Mouse (Mus musculus) MEL (cell line): ENCODE measurements around the gene Mocs1. TPM values are rescaled to one million over a fixed set of nuclear protein-coding genes. Genes with fewer than 3 reads are reported as not detected.

Experiments
- DNase-seq: peaks from one replicate; pipeline ENCODE4 v3.0.0; 2011; ENCODE audit warnings: low read depth, low spot score
- H3K27ac ChIP-seq: 2 replicates; pipeline ENCODE4 v1.5.1; 2012; ENCODE audit warnings: low read depth, mild to moderate bottlenecking, control low read depth, low read length, moderate library complexity; ENCODE audit not compliant: control insufficient read depth
- H3K27me3 ChIP-seq, 2 experiments: fragments of 150-350 bp in 1 of 2; sonication (generic) in 1 of 2; 2 replicates each; pipeline ENCODE4 v1.6.1; 2012; ENCODE audit warnings: low read length in 2 of 2, mild to moderate bottlenecking in 2 of 2, improper control_type of control experiment in 1 of 2, moderate library complexity in 1 of 2; ENCODE audit not compliant: insufficient read depth in 2 of 2, control insufficient read depth in 1 of 2
- H3K36me3 ChIP-seq, 2 experiments: 2 replicates each; pipeline ENCODE4 v1.6.1; 2012 to 2014; ENCODE audit warnings: low read length in 2 of 2, improper control_type of control experiment in 1 of 2, inconsistent platforms in 1 of 2, mild to moderate bottlenecking in 1 of 2; ENCODE audit not compliant: insufficient read depth in 2 of 2, control insufficient read depth in 1 of 2
- H3K4me1 ChIP-seq, 2 experiments: fragments of 150-350 bp in 1 of 2; sonication (generic) in 1 of 2; 2 replicates each; pipeline ENCODE4 v1.6.1; 2012; ENCODE audit warnings: low read length in 2 of 2, improper control_type of control experiment in 1 of 2, mild to moderate bottlenecking in 1 of 2; ENCODE audit not compliant: insufficient read depth in 2 of 2, control insufficient read depth in 1 of 2
- H3K4me3 ChIP-seq, 2 experiments: fragments of 150-350 bp in 1 of 2; sonication (generic) in 1 of 2; 2 replicates each; pipeline ENCODE4 v1.5.1; 2012; ENCODE audit warnings: low read depth in 2 of 2, low read length in 2 of 2, mild to moderate bottlenecking in 2 of 2, moderate library complexity in 2 of 2, control low read depth in 1 of 2, improper control_type of control experiment in 1 of 2; ENCODE audit not compliant: control insufficient read depth in 1 of 2, insufficient read depth in 1 of 2
- H3K79me2 ChIP-seq: 2 replicates; pipeline ENCODE4 v1.6.1; 2012; ENCODE audit warnings: mild to moderate bottlenecking, low read length, moderate library complexity; ENCODE audit not compliant: control insufficient read depth, poor library complexity, insufficient read depth
- H3K9ac ChIP-seq: 2 replicates; pipeline ENCODE4 v1.6.1; 2012; ENCODE audit warnings: low read depth, mild to moderate bottlenecking, control low read depth, low read length, moderate library complexity; ENCODE audit not compliant: control insufficient read depth, poor library complexity, severe bottlenecking
- H3K9me3 ChIP-seq: fragments of 150-350 bp; sonication (generic); replicated peaks from 2 replicates; pipeline ENCODE4 v1.6.1; 2012; ENCODE audit warnings: mild to moderate bottlenecking, low read length, improper control_type of control experiment, moderate library complexity; ENCODE audit not compliant: insufficient read depth
- BHLHE40 ChIP-seq: IDR thresholded peaks from 2 replicates; pipeline ENCODE4 v1.6.1; 2012; ENCODE audit warnings: low read depth, mild to moderate bottlenecking, inconsistent platforms, low read length, improper control_type of control experiment, borderline replicate concordance
- CHD1 ChIP-seq: IDR thresholded peaks from 2 replicates; pipeline ENCODE4 v1.6.1; 2012; ENCODE audit warnings: low read depth, mild to moderate bottlenecking, inconsistent platforms, low read length, improper control_type of control experiment
- CHD2 ChIP-seq: IDR thresholded peaks from 2 replicates; pipeline ENCODE4 v1.6.1; 2011; ENCODE audit warnings: low read length, improper control_type of control experiment
- CTCF ChIP-seq, 3 experiments: IDR thresholded peaks in 2 of 3; conservative IDR thresholded peaks in 1 of 3; 2 replicates each; pipeline ENCODE4 v1.5.1; 2011 to 2012; ENCODE audit warnings: low read length in 3 of 3, low read depth in 2 of 3, mild to moderate bottlenecking in 2 of 3, improper control_type of control experiment in 1 of 3, inconsistent platforms in 1 of 3, mixed read lengths in 1 of 3, moderate library complexity in 1 of 3; ENCODE audit not compliant: control insufficient read depth in 1 of 3, insufficient read depth in 1 of 3, poor library complexity in 1 of 3, severe bottlenecking in 1 of 3
- E2F4 ChIP-seq: IDR thresholded peaks from 2 replicates; pipeline ENCODE4 v1.6.1; 2011; ENCODE audit warnings: low read depth, low read length, improper control_type of control experiment, borderline replicate concordance
- ELF1 ChIP-seq: IDR thresholded peaks from 2 replicates; pipeline ENCODE4 v1.6.1; 2014; ENCODE audit warnings: low read depth, mild to moderate bottlenecking, inconsistent platforms, low read length, improper control_type of control experiment, moderate library complexity
- EP300 ChIP-seq, 2 experiments: IDR thresholded peaks; 2 replicates each; pipeline ENCODE4 v1.6.1; 2011; ENCODE audit warnings: improper control_type of control experiment in 2 of 2, low read length in 2 of 2, low read depth in 1 of 2, mild to moderate bottlenecking in 1 of 2
- ETS1 ChIP-seq: IDR thresholded peaks from 2 replicates; pipeline ENCODE4 v1.6.1; 2012; ENCODE audit warnings: low read depth, mild to moderate bottlenecking, inconsistent platforms, low read length, improper control_type of control experiment, moderate library complexity
- GABPA ChIP-seq: IDR thresholded peaks from 2 replicates; pipeline ENCODE4 v1.6.1; 2012; ENCODE audit warnings: low read depth, mild to moderate bottlenecking, inconsistent platforms, low read length, improper control_type of control experiment, moderate library complexity
- JUND ChIP-seq: IDR thresholded peaks from 2 replicates; pipeline ENCODE4 v1.6.1; 2011; ENCODE audit warnings: low read depth, mild to moderate bottlenecking, improper control_type of control experiment, low read length
- KAT2A ChIP-seq: conservative IDR thresholded peaks from 2 replicates; pipeline ENCODE4 v1.6.1; 2012; ENCODE audit warnings: low read depth, low read length, improper control_type of control experiment, inconsistent platforms
- MEF2A ChIP-seq: IDR thresholded peaks from 2 replicates; pipeline ENCODE4 v1.6.1; 2014; ENCODE audit warnings: low read depth, mild to moderate bottlenecking, inconsistent platforms, low read length, improper control_type of control experiment; ENCODE audit not compliant: poor library complexity, insufficient replicate concordance, severe bottlenecking; ENCODE audit errors: extremely low read depth
- MYB ChIP-seq: IDR thresholded peaks from 2 replicates; pipeline ENCODE4 v1.6.1; 2011; ENCODE audit warnings: mild to moderate bottlenecking, low read depth, low read length, improper control_type of control experiment
- NELFE ChIP-seq: IDR thresholded peaks from 2 replicates; pipeline ENCODE4 v1.6.1; 2011; ENCODE audit warnings: low read depth, low read length, improper control_type of control experiment
- NRF1 ChIP-seq: IDR thresholded peaks from 2 replicates; pipeline ENCODE4 v1.6.1; 2014; ENCODE audit warnings: low read depth, mild to moderate bottlenecking, inconsistent platforms, low read length, improper control_type of control experiment, moderate library complexity; ENCODE audit not compliant: poor library complexity, insufficient read depth, severe bottlenecking
- POLR2AphosphoS5 ChIP-seq: IDR thresholded peaks from 2 replicates; pipeline ENCODE4 v1.6.1; 2012; ENCODE audit warnings: low read depth, borderline replicate concordance, mild to moderate bottlenecking, inconsistent platforms, low read length, moderate library complexity, mixed read lengths
- RAD21 ChIP-seq: IDR thresholded peaks from 2 replicates; pipeline ENCODE4 v1.6.1; 2011; ENCODE audit warnings: mild to moderate bottlenecking, low read depth, low read length, improper control_type of control experiment
- SIN3A ChIP-seq: IDR thresholded peaks from 2 replicates; pipeline ENCODE4 v1.6.1; 2012; ENCODE audit warnings: low read length, improper control_type of control experiment, inconsistent platforms
- SMC3 ChIP-seq: IDR thresholded peaks from 2 replicates; pipeline ENCODE4 v1.6.1; 2011; ENCODE audit warnings: low read depth, low read length, improper control_type of control experiment
- TBP ChIP-seq: IDR thresholded peaks from 2 replicates; pipeline ENCODE4 v1.8.0; 2011; ENCODE audit warnings: low read depth, low read length, improper control_type of control experiment
- TCF12 ChIP-seq: IDR thresholded peaks from 2 replicates; pipeline ENCODE4 v1.6.1; 2014; ENCODE audit warnings: low read depth, mild to moderate bottlenecking, inconsistent platforms, low read length, improper control_type of control experiment, moderate library complexity
- UBTF ChIP-seq: IDR thresholded peaks from 2 replicates; pipeline ENCODE4 v1.6.1; 2012; ENCODE audit warnings: low read depth, mild to moderate bottlenecking, inconsistent platforms, low read length, improper control_type of control experiment, moderate library complexity, borderline replicate concordance; ENCODE audit not compliant: insufficient read depth
- USF2 ChIP-seq, 2 experiments: IDR thresholded peaks; 2 replicates each; pipeline ENCODE4 v1.6.1; 2011 to 2012; ENCODE audit warnings: improper control_type of control experiment in 2 of 2, low read length in 2 of 2, borderline replicate concordance in 1 of 2, inconsistent platforms in 1 of 2, low read depth in 1 of 2, mild to moderate bottlenecking in 1 of 2; ENCODE audit not compliant: insufficient read depth in 1 of 2
- ZC3H11A ChIP-seq: IDR thresholded peaks from 2 replicates; pipeline ENCODE4 v1.6.1; 2012; ENCODE audit warnings: low read depth, mild to moderate bottlenecking, inconsistent platforms, low read length, improper control_type of control experiment
- polyA plus RNA-seq, 2 experiments: library from polyadenylated mRNA; stranded (reverse) in 1 of 2; unstranded in 1 of 2; fragments of >175 nt in 1 of 2; fragments of >200 nt in 1 of 2; gene quantifications; 2 replicates each; pipeline versions ENCODE4 v1.2.1 to v1.2.4; 2012; ENCODE audit warnings: low replicate concordance in 2 of 2, low read depth in 1 of 2; ENCODE audit not compliant: insufficient read length in 2 of 2, insufficient read depth in 1 of 2, missing spikeins in 1 of 2
- total RNA-seq: library from RNA; depleted of rRNA; stranded (reverse); fragments of 300-350 nt; gene quantifications from 2 replicates; pipeline ENCODE4 v1.2.3, GENCODE M21; 2012

Gene Mocs1
- total and polyA plus RNA-seq, 3 experiments = 7.8 to 24.6 TPM; not detected in 1

DNA sequence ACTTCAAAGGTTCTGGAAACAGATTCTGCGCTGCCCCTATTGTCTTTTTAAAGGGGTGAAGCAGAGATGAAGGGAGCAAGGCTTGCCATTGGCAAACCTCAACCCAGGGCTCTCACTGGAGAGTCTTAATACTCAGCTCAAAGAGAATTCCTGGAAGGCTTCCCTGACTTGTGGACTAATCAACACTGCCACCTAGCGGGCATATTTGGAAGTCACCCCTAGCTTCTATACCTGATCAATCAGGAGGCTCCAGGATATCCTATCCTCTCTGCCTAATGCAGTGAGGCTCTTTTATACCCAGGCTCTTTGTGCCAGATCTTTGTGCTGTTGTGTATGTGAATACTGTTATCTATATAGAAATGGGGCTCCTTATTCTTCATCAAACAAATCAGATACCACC, 28.0 kb upstream of the Mocs1 start:
- Histone ChIP-seq H3K27ac (no peak overlapping the region), H3K9me3 (no peaks in the 10 kb centered on the region), H3K9ac (no peak overlapping the region), H3K36me3 (no peaks in the 10 kb centered on the region), H3K4me1 (no peaks in the 10 kb centered on the region)
- peak; percentile 63 for DNase-seq
- TF ChIP-seq SMC3 (peak; percentile 66), RAD21 (peak; percentile 81), ZC3H11A (peak; percentile 53), ETS1 (no peak), CTCF (IDR thresholded peaks at IDR 0.05 in 2 of 3, conservative IDR thresholded peaks at IDR 0.05 in 1 of 3; ENCODE audit: control insufficient read depth in 1 of 3, insufficient read depth in 1 of 3, low read depth in 2 of 3, low read length in 3 of 3, poor library complexity in 1 of 3, severe bottlenecking in 1 of 3) (peak; percentile 65 to 79 (median 68))
- TF ChIP-seq, all 39 proteins: peak for 4
- no peaks in the 10 kb centered on the region for H3K79me2 ChIP-seq
- H3K27me3 ChIP-seq = no peaks in the 10 kb centered on the region
- H3K4me3 ChIP-seq = no peak overlapping the region

DNA sequence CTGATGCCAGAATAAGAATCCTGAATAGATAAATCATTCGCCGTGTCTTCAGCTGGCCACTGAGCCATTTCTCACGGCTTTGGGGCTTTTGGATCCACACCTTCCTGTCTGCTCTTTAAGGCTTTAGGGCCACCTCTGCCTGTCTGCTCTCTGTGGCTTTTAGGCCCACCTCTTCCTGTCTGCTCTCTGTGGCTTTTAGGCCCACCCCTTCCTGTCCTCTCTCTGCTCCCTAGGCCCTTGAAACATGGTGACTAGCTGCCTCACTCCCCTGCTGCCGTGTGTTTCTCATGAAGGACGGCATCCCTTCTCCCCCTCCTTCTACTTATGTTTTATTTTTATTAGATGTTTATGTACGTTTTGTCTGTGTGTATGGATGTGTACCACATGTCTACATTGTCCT, 25.0 kb upstream of the Mocs1 start:
- no peaks in the 10 kb centered on the region for H3K4me1 ChIP-seq
- H3K79me2 ChIP-seq = no peaks in the 10 kb centered on the region
- H3K9ac ChIP-seq = no peak overlapping the region
- H3K27me3 ChIP-seq = no peaks in the 10 kb centered on the region
- H3K36me3 ChIP-seq = no peaks in the 10 kb centered on the region
- no peaks in the 10 kb centered on the region for H3K9me3 ChIP-seq
- no peak overlapping the region for H3K27ac ChIP-seq
- H3K4me3 ChIP-seq = no peak overlapping the region
- DNase-seq = no peak
- TF ChIP-seq GABPA (no peak), ELF1 (no peak), BHLHE40 (no peak), JUND (no peak), CHD2 (no peak), CHD1 (no peak), SIN3A (no peak), ETS1 (no peak), E2F4 (no peak), SMC3 (no peak), MEF2A (no peak)

DNA sequence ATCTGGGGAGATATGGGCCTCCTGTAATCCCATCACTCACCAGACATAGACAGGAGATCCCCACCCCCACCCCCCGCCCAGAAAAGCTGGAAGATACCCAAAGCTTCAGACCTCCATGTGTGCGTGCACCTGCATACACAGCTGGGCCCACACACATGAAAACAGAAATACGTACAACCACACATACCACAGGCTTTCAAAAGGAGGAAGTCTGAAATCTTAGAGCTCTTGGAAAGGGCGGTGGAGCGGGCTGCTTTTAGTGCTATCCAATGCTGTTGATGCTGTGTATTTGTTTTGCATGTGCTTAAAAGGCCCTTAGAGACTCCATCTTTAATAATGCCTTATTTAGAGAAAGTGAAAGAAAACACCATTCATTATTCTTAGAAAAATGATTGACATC, 22.2 kb upstream of the Mocs1 start:
- TF ChIP-seq USF2 (IDR thresholded peaks at IDR 0.05; ENCODE audit: borderline replicate concordance in 1 of 2, insufficient read depth in 1 of 2, low read depth in 1 of 2, low read length in 2 of 2) (no peak), NRF1 (no peak), EP300 (IDR thresholded peaks at IDR 0.05; ENCODE audit: low read depth in 1 of 2, low read length in 2 of 2) (no peak), SIN3A (no peak), GABPA (no peak), ELF1 (no peak), CTCF (IDR thresholded peaks at IDR 0.05 in 2 of 3, conservative IDR thresholded peaks at IDR 0.05 in 1 of 3; ENCODE audit: control insufficient read depth in 1 of 3, insufficient read depth in 1 of 3, low read depth in 2 of 3, low read length in 3 of 3, poor library complexity in 1 of 3, severe bottlenecking in 1 of 3) (no peak), TCF12 (no peak), NELFE (no peak), MYB (no peak), MEF2A (no peak), POLR2AphosphoS5 (no peak), TBP (no peak), KAT2A (no peak), UBTF (no peak)
- Histone ChIP-seq H3K27ac (no peak overlapping the region), H3K9ac (no peak overlapping the region), H3K36me3 (no peaks in the 10 kb centered on the region), H3K9me3 (no peaks in the 10 kb centered on the region), H3K27me3 (no peaks in the 10 kb centered on the region), H3K79me2 (no peaks in the 10 kb centered on the region), H3K4me3 (no peak overlapping the region), H3K4me1 (no peaks in the 10 kb centered on the region)
- DNase-seq = no peak
